10 mouse cellular contexts compared by ENCODE assay signal in genomic region chr14:79203496-79204158, GRCm38 (mm10). TPM values are rescaled to one million over a fixed set of nuclear protein-coding genes. Genes with fewer than 3 reads are reported as not detected.
A peak's percentile ranks its signal among the peaks of the same experiment; 100 is the strongest.
DNase-seq lines count a peak whose midpoint lies in the region; ATAC-seq lines count a peak whose summit lies in the region.
"Had no signal": no experiment of that assay in that cellular context is flagged by ENCODE, and none has a peak within 500 bp of the region (broad histone marks: within the 10 kb centered on the region; RNA-seq: fewer than 3 reads in every experiment).

No protein-coding gene starts in this region.

- no peaks in the 10 kb centered on the region for H3K27me3 ChIP-seq in kidney, embryonic 16.5 days (ENCODE audit: insufficient read depth, low read length)
- no peaks in the 10 kb centered on the region for H3K27me3 ChIP-seq in midbrain, embryonic 15.5 days (replicated peaks)

- H3K27ac ChIP-seq in kidney, embryonic 16.5 days (ENCODE audit: low read length): peak overlapping the region; percentile 17; the same call in 1 of the 2 replicates
- H3K27ac ChIP-seq in brown adipose tissue, adult 24 weeks (replicated peaks; ENCODE audit: low read depth, low read length): peak overlapping the region; percentile 59
- peak overlapping the region; percentile 75 for H3K27ac ChIP-seq in midbrain, embryonic 15.5 days
- H3K27ac ChIP-seq: macrophage had no signal

- H3K4me2 ChIP-seq in kidney, embryonic 16.5 days (replicated peaks; ENCODE audit: low read depth, low read length): 0 out of 2 replicates have a peak overlapping the region, but pooled peaks have one; percentile 5
- H3K4me2 ChIP-seq in midbrain, embryonic 15.5 days: peak overlapping the region; percentile 11

- H3K4me1 ChIP-seq in kidney, embryonic 16.5 days (ENCODE audit: insufficient read depth, low read length): peaks cover 20% of the 10 kb centered on the region
- H3K4me1 ChIP-seq in brown adipose tissue, adult 24 weeks (ENCODE audit: control insufficient read depth, insufficient read depth, insufficient read length, low read length): peaks cover 15% of the 10 kb centered on the region
- peaks cover 27% of the 10 kb centered on the region for H3K4me1 ChIP-seq in midbrain, embryonic 15.5 days

- H3K4me3 ChIP-seq in kidney, embryonic 16.5 days (ENCODE audit: low read length): no peak overlapping the region
- no peak overlapping the region for H3K4me3 ChIP-seq in brown adipose tissue, adult 24 weeks (ENCODE audit: insufficient read depth, low read depth, low read length)
- no peak overlapping the region for H3K4me3 ChIP-seq in midbrain, embryonic 15.5 days

- ATAC-seq in kidney, embryonic 16.5 days (ENCODE audit: low FRiP score, low TSS enrichment): peak; percentile 86; the same call in 1 of the 2 replicates
- ATAC-seq in frontal cortex, adult (ENCODE audit: low TSS enrichment): peak; percentile 42
- ATAC-seq in midbrain, embryonic 15.5 days (replicated peaks): peak; percentile 82

- no peaks in the 10 kb centered on the region for H3K36me3 ChIP-seq in kidney, embryonic 16.5 days (ENCODE audit: insufficient read depth, low read length)
- H3K36me3 ChIP-seq in midbrain, embryonic 15.5 days (replicated peaks): no peaks in the 10 kb centered on the region

- 10% methylated on average over 12 of the region's 12 CpGs for WGBS in kidney, embryonic 16.5 days
- WGBS in midbrain, embryonic 15.5 days: 4% methylated on average over 12 of the region's 12 CpGs

- H3K9ac ChIP-seq in kidney, embryonic 16.5 days (replicated peaks; ENCODE audit: low read length): no peak overlapping the region
- H3K9ac ChIP-seq in midbrain, embryonic 15.5 days: no peak overlapping the region

- no peak for DNase-seq in kidney, adult 11 months
- DNase-seq in natural killer cell, adult 2 months (ENCODE audit: low spot score in 2 of 2): no peak
- no peak for DNase-seq in adrenal gland, postnatal 25 days
- no peak for DNase-seq in cerebellum, adult 9-11 months

- H3K9me3 ChIP-seq in kidney, embryonic 16.5 days (ENCODE audit: low read length): no peaks in the 10 kb centered on the region
- no peaks in the 10 kb centered on the region for H3K9me3 ChIP-seq in midbrain, embryonic 15.5 days

RNA-seq across cellular contexts. Expression of gene Zfp957, which starts 43.5 kb away (rescaled TPM):
- not detected in 2 replicates for polyA plus RNA-seq in kidney, embryonic 16.5 days (2015; fragmentation: Nextera tagmentation; extraction: Ambion mirVana)
- polyA plus RNA-seq in brown adipose tissue, adult 24 weeks (2012; ENCODE audit: insufficient read depth, insufficient read length, missing spikeins): not detected in 2 replicates
- polyA plus RNA-seq in midbrain, embryonic 15.5 days (2015; fragmentation: Nextera tagmentation; extraction: Ambion mirVana): 0.06 TPM in 1 of 2 replicates, not detected in the other
- total RNA-seq in adrenal gland, postnatal 25 days (2021): not detected in 2 replicates
- total RNA-seq: ES-E14 had no signal
- polyA plus RNA-seq: macrophage had no signal

Comparison
In these comparisons a context has a peak if more than half of its experiments do, and no peak if none do; other contexts are left out.
1. H3K27ac ChIP-seq: peak in every context shown above with its lines; median percentile 75 in midbrain, embryonic 15.5 days; 59 in brown adipose tissue, adult 24 weeks; 17 in kidney, embryonic 16.5 days.